Mouse (Mus musculus): ENCODE measurements around the gene Ncbp1.

GRCm38 (mm10) chr4:46096546-46096945, 41.9 kb upstream of the Ncbp1 start:
- no peak for TF ChIP-seq POLR2A (IDR thresholded peaks at IDR 0.05; ENCODE audit: insufficient read depth, low read depth, low read length)
- no peak for TF ChIP-seq CTCF (IDR thresholded peaks at IDR 0.05)
- no peak for TF ChIP-seq EP300 (IDR thresholded peaks at IDR 0.05; ENCODE audit: insufficient read depth, low read depth, low read length)

Data from heart, adult 2 months (tissue).